Mouse (Mus musculus): ENCODE measurements around the gene Tubgcp6.
A peak's percentile ranks its signal among the peaks of the same experiment; 100 is the strongest.

Gene Tubgcp6

DNA sequence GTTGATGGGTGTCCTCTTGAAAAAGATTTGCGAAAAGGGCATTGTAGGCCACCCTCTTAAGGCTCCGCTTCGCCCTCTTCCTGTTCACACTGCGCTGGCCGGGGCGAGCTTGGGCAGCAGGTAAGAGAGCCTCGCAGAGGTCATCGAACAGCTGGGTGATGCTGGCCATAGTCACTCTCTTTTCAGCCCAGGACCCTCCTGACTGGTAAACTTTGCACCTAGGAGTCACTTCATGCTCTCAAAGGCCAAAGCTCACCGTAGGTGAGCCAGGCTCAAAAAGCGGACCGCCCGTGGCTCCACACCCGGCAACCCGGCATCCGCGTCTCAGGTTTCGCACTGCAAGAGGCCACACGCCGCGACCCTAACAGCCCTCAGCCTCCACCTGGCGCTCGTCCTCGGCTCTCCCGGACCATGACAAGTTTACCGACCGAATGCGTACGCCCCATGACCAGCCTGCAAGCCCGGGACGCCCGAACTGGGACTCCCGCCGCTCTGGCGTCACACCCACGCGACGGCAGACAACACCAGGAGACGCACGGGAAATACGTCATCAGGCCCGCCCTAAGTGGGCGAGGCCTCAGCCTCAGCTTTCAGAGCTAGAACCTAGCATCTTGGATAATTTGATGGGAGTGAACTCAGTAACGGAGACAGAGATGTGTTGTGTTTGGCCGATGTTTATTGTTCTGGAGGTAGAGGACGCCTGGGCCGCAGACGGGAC lies at the start of gene Tubgcp6:
Gene Tubgcp6, minus strand, starts transcription at position 464 of the 718 bp plus-strand sequence.
- DNase-seq: peak; percentile 98

- DNase-seq: peak in 1 of 2 experiments; percentile 53
Observed at GRCm38 (mm10) chr15:89172276-89172935, 49.5 kb upstream of the Tubgcp6 start.

DNA sequence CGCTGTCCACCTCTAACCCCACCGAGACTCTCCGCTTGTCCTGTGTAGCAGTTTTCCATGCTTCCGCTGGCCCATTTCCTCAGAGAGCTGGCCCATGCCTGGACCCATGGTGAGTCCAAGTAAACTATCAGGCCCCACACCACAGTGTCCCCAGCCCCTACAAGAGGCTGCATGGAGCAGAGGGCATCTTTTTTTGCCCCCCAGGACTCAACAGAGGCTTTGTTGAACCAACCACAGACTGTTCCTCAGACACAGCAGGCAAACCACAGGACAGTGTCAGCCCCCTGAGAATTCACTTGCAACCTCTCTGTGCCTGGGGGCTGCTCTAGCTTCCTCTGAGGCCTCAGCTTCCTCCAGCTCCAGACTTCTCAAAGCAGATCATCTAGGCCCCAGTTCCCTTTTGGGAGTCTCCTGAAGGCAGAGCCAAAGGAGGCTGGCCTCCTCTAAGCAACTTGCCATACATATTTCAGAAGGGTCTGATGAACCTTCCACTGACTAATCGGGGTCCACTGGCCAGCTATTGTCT lies 48.7 kb upstream of the Tubgcp6 start:
- peak in 1 of 2 experiments; percentile 20 for DNase-seq

DNA sequence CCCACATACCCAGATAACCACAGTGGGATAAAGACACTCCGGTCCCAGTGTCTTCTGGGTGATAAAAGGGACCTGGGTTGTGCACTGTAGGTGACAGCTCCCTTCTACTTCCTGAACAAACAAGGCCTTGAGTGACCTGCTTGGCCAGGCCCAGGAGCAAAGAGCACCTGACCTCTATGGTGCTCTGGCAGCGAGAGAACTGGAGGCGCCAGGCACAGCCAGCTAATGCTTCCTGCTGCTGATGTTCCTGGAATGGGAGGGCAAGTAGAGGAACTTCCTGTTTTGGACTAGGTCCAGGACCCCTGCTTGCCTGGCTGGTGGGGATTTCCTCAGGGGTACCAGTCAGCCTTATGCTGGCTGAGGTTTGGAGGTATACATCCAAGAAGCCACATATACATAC lies 47.2 kb upstream of the Tubgcp6 start:
- DNase-seq: no peak

- DNase-seq: peak; percentile 83 to 85
Observed at GRCm38 (mm10) chr15:89169431-89169830, 46.5 kb upstream of the Tubgcp6 start.

GRCm38 (mm10) chr15:89168922-89169321 lies 46.0 kb upstream of the Tubgcp6 start:
- DNase-seq: peak; percentile 60 to 65

DNA sequence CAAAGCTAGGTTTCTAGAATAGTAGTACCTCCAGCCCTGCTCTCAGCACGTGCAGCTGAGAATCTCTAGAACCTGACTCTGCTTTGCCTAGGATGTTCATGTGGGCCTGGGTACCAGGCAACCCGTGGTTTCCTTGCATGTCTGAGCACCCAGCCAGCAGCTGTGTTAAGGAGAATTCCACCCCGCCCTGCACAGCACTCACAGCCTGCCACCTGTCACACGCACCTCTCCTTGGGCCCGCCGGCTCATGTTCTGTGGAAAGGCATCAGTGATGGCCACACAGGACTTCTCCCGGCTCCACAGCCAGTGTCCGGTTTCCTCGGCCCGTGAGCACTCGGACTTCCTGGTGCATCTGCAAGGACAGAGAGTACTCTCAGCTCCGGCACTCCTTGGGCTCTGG lies 42.6 kb upstream of the Tubgcp6 start:
- no peak for DNase-seq

GRCm38 (mm10) chr15:89161397-89161796 lies 38.5 kb upstream of the Tubgcp6 start:
- DNase-seq: no peak

DNA sequence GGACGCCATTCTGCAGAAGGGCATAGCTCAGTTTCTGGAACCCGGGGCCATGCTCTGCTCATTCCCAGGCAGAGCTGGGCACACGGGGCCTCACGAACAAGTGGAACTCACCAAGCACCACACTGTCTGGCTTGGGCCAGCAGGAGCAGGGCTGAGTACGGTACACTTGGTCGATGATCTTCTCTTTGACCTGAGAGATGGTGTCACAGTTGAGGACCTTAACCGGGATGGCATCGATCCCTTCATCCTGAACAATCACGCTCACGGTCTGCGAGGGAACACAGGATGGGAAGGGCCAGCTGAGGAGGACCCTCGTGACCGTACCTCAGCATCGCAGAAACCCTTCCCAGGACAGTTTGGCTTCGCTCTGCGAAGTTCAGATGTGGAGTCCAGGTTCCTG lies 35.6 kb upstream of the Tubgcp6 start:
- no peak for DNase-seq

GRCm38 (mm10) chr15:89157954-89158353 lies 35.0 kb upstream of the Tubgcp6 start:
- DNase-seq: peak; percentile 89 to 91

- DNase-seq: peak; percentile 43 to 54
Observed at GRCm38 (mm10) chr15:89152312-89152711, 29.4 kb upstream of the Tubgcp6 start.

- DNase-seq: no peak
Observed at GRCm38 (mm10) chr15:89150041-89150390, 27.1 kb upstream of the Tubgcp6 start.

- DNase-seq: peak; percentile 71 to 72
Observed at GRCm38 (mm10) chr15:89149271-89150040, 26.5 kb upstream of the Tubgcp6 start, which contains the start of gene Mapk11. TSS of gene Mapk11 (minus strand) at chr15:89149628.

- no peak for DNase-seq
Observed at GRCm38 (mm10) chr15:89148496-89149270, 25.8 kb upstream of the Tubgcp6 start.

DNA sequence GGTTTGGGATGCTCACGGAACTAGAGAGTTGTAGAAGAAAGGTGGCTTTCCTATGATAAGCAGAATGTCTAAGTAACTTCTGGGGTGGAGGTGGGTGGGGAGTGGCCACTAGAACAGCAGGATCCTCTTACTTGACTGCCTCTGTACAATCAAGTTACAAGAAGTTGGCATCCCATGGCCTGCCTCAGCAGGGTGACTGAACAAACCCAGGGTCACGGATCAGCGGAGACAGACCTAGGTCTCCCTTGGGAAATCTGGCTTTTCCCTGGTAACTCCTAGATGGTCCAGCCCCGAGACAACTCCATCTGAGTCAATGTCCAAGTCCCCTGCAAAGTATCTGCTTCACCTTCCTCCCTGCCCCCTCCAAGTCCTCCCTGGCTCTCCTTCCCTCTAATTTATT lies 25.0 kb upstream of the Tubgcp6 start:
- no peak for DNase-seq

- DNase-seq: peak in 1 of 2 experiments; percentile 45
Observed at GRCm38 (mm10) chr15:89147456-89147855, 24.5 kb upstream of the Tubgcp6 start.

DNA sequence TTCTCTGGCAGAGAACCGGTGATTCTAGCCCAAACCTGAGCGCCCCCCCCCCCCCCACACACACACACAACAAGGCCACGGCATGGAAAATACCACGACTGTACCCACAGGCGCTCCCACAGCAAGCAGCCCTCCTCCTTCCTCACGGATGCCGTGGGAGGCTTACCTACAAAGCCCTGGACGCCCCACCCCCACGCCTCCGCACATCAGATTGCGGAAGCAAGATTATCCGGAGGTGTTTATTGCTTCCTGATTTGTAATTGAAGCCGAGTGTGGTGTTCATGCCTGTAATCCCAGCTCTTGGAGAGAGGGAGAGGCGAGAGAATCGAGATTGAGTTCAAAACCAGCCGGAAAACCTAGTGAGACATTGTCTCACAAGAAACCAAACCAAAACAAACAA lies 24.1 kb upstream of the Tubgcp6 start:
- DNase-seq: peak; percentile 59 to 70

DNA sequence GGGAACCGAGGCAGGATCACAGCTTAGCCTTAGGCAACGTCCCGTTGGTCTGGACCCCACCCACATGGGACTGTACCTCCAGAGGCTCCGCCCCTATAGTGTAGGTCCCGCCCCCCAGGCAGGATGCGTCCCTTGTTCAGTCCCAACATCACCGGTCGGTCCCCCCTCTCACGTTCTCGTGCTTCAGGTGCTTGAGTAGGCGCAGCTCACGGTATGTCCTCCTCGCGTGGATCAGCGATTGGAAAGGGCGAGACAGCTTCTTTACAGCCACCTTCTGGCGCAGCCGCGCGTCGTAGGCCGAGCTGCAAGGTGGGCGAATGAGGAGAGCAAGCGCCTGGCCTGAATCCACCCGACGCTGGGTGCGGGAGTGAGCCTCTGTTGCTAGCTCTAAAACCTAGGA lies 23.6 kb upstream of the Tubgcp6 start:
- DNase-seq: peak; percentile 77 to 79

DNA sequence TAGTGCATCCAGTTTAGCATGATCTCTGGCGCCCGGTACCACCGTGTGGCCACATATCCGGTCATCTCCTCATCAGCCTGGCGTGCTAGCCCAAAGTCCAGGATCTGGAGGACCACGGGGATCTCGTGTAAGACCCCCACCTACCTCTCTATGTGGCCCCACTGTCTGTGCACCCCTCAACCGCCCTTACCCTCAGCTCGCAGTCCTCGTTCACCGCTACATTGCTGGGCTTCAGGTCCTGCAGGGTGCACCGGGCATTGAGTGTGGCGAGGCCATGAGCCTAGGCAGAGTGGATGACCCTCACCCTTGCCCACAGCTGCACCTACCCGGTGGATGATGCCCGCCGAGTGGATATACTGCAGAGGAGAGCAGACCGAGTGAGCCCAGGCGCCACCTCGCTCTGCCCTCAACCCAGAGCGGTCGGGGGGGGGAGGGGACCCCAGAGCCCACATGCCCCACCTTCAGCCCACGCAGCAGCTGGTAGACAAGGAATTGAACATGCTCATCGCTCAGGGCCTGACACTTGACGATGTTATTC lies 23.0 kb upstream of the Tubgcp6 start:
- DNase-seq: no peak

GRCm38 (mm10) chr15:89144965-89145364 lies 22.1 kb upstream of the Tubgcp6 start:
- no peak for DNase-seq

DNA sequence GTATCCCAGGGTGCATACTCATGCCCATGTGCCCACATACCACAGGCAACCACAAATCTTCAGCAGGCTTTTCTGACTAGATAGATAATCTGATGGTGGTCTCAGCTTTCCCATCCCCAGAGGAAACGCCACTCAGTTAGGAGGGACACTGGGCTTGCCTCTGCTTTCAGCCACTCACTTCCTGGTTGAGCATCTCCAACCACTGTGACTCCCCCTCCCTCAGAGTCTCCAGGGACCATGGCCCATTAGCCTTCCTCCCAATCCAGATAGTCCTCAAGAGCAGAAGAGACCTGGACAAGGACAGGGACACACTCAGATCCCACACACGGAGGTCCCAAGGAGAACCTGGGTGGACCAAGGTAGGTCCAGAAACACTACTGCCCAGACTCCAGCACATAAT lies 20.2 kb upstream of the Tubgcp6 start:
- DNase-seq: no peak

GRCm38 (mm10) chr15:89141905-89142304 lies 19.0 kb upstream of the Tubgcp6 start:
- no peak for DNase-seq
